Mouse (Mus musculus): Measurements from ENCODE around the gene 2310033P09Rik. TPM values are rescaled to one million over a fixed set of nuclear protein-coding genes. Genes with fewer than 3 reads are reported as not detected.

The 2310033P09Rik gene
- polyA plus RNA-seq, 1 experiment from 2014 or later = 25.2 TPM

GRCm38 (mm10) chr11:59169807-59170206 is 38.3 kb upstream of the 2310033P09Rik start:
- H3K27ac ChIP-seq (ENCODE audit: low read length) = no peak overlapping the region
- H3K36me3 ChIP-seq (ENCODE audit: control insufficient read depth, insufficient read depth, low read length) = no peaks in the 10 kb centered on the region
- H3K4me3 ChIP-seq (ENCODE audit: low read depth, low read length) = no peak overlapping the region
- no peak overlapping the region for H3K9ac ChIP-seq (ENCODE audit: low read depth, low read length)
- WGBS = 74% methylated on average over 3 of the region's 3 CpGs
- no peaks in the 10 kb centered on the region for H3K4me1 ChIP-seq (ENCODE audit: control insufficient read depth, insufficient read depth, low read length)
- H3K9me3 ChIP-seq (replicated peaks; ENCODE audit: control insufficient read depth, low read length, poor library complexity, severe bottlenecking) = no peaks in the 10 kb centered on the region
- no peak for ATAC-seq
- H3K4me2 ChIP-seq (ENCODE audit: low read length) = no peak overlapping the region
- peaks cover 6% of the 10 kb centered on the region for H3K27me3 ChIP-seq (ENCODE audit: control insufficient read depth, insufficient read depth, low read depth, low read length)

- H3K9ac ChIP-seq (ENCODE audit: low read depth, low read length) = no peak overlapping the region
- H3K27me3 ChIP-seq (ENCODE audit: control insufficient read depth, insufficient read depth, low read depth, low read length) = peaks cover 12% of the 10 kb centered on the region
- ATAC-seq = no peak
- WGBS = 60% methylated on average over 4 of the region's 4 CpGs
- H3K27ac ChIP-seq (ENCODE audit: low read length) = no peak overlapping the region
- H3K36me3 ChIP-seq (ENCODE audit: control insufficient read depth, insufficient read depth, low read length) = no peaks in the 10 kb centered on the region
- no peak overlapping the region for H3K4me2 ChIP-seq (ENCODE audit: low read length)
- H3K4me1 ChIP-seq (ENCODE audit: control insufficient read depth, insufficient read depth, low read length) = no peaks in the 10 kb centered on the region
- no peak overlapping the region for H3K4me3 ChIP-seq (ENCODE audit: low read depth, low read length)
- no peaks in the 10 kb centered on the region for H3K9me3 ChIP-seq (replicated peaks; ENCODE audit: control insufficient read depth, low read length, poor library complexity, severe bottlenecking)
Observed at GRCm38 (mm10) chr11:59170549-59170948, 37.6 kb upstream of the 2310033P09Rik start.

- Histone ChIP-seq H3K36me3 (ENCODE audit: control insufficient read depth, insufficient read depth, low read length) (no peaks in the 10 kb centered on the region), H3K4me1 (ENCODE audit: control insufficient read depth, insufficient read depth, low read length) (no peaks in the 10 kb centered on the region), H3K4me3 (ENCODE audit: low read depth, low read length) (no peak overlapping the region), H3K4me2 (ENCODE audit: low read length) (no peak overlapping the region), H3K27ac (ENCODE audit: low read length) (no peak overlapping the region), H3K9me3 (replicated peaks; ENCODE audit: control insufficient read depth, low read length, poor library complexity, severe bottlenecking) (no peaks in the 10 kb centered on the region), H3K9ac (ENCODE audit: low read depth, low read length) (no peak overlapping the region), H3K27me3 (ENCODE audit: control insufficient read depth, insufficient read depth, low read depth, low read length) (peaks cover 46% of the 10 kb centered on the region)
- 42% methylated on average over 6 of the region's 6 CpGs for WGBS
- ATAC-seq = no peak
Observed at GRCm38 (mm10) chr11:59174189-59174838, 33.8 kb upstream of the 2310033P09Rik start.

GRCm38 (mm10) chr11:59176475-59176874 is 31.6 kb upstream of the 2310033P09Rik start:
- H3K27me3 ChIP-seq (ENCODE audit: control insufficient read depth, insufficient read depth, low read depth, low read length) = peaks cover 46% of the 10 kb centered on the region
- ATAC-seq = no peak
- H3K4me2 ChIP-seq (ENCODE audit: low read length) = no peak overlapping the region

GRCm38 (mm10) chr11:59176921-59177320 is 31.2 kb upstream of the 2310033P09Rik start:
- no peak overlapping the region for H3K27ac ChIP-seq (ENCODE audit: low read length)
- H3K4me2 ChIP-seq (ENCODE audit: low read length) = no peak overlapping the region
- ATAC-seq = no peak
- no peak overlapping the region for H3K9ac ChIP-seq (ENCODE audit: low read depth, low read length)
- no peaks in the 10 kb centered on the region for H3K9me3 ChIP-seq (replicated peaks; ENCODE audit: control insufficient read depth, low read length, poor library complexity, severe bottlenecking)
- H3K4me3 ChIP-seq (ENCODE audit: low read depth, low read length) = no peak overlapping the region
- 7% methylated on average over 31 of the region's 34 CpGs for WGBS
- H3K27me3 ChIP-seq (ENCODE audit: control insufficient read depth, insufficient read depth, low read depth, low read length) = peaks cover 46% of the 10 kb centered on the region
- no peaks in the 10 kb centered on the region for H3K36me3 ChIP-seq (ENCODE audit: control insufficient read depth, insufficient read depth, low read length)
- no peaks in the 10 kb centered on the region for H3K4me1 ChIP-seq (ENCODE audit: control insufficient read depth, insufficient read depth, low read length)

More at GRCm38 (mm10) chr11:59176475-59176874, 31.6 kb upstream of the 2310033P09Rik start:
- no peak overlapping the region for H3K4me3 ChIP-seq (ENCODE audit: low read depth, low read length)
- no peaks in the 10 kb centered on the region for H3K4me1 ChIP-seq (ENCODE audit: control insufficient read depth, insufficient read depth, low read length)
- 2% methylated on average over 45 of the region's 48 CpGs for WGBS
- no peak overlapping the region for H3K9ac ChIP-seq (ENCODE audit: low read depth, low read length)
- no peak overlapping the region for H3K27ac ChIP-seq (ENCODE audit: low read length)
- no peaks in the 10 kb centered on the region for H3K9me3 ChIP-seq (replicated peaks; ENCODE audit: control insufficient read depth, low read length, poor library complexity, severe bottlenecking)
- H3K36me3 ChIP-seq (ENCODE audit: control insufficient read depth, insufficient read depth, low read length) = no peaks in the 10 kb centered on the region

GRCm38 (mm10) chr11:59182864-59183331 is 25.2 kb upstream of the 2310033P09Rik start, which contains the start of gene Gjc2:
Gene Gjc2 (minus strand): TSS chr11:59183213.
- no peak within 1 kb of the TSS for H3K4me2 ChIP-seq (ENCODE audit: low read length)
- no peak within 1 kb of the TSS for H3K4me3 ChIP-seq (ENCODE audit: low read depth, low read length)
- H3K4me1 ChIP-seq (ENCODE audit: control insufficient read depth, insufficient read depth, low read length) = no peaks in the 10 kb centered on the region
- peaks cover 10% of the 10 kb centered on the region for H3K27me3 ChIP-seq (ENCODE audit: control insufficient read depth, insufficient read depth, low read depth, low read length)
- ATAC-seq = no peak
- peaks cover 21% of the 10 kb centered on the region for H3K36me3 ChIP-seq (ENCODE audit: control insufficient read depth, insufficient read depth, low read length)
- no peak within 1 kb of the TSS for H3K27ac ChIP-seq (ENCODE audit: low read length)
- H3K9me3 ChIP-seq (replicated peaks; ENCODE audit: control insufficient read depth, low read length, poor library complexity, severe bottlenecking) = no peaks in the 10 kb centered on the region
- WGBS = 35% methylated on average over 3 of the region's 3 CpGs
- H3K9ac ChIP-seq (ENCODE audit: low read depth, low read length) = no peak within 1 kb of the TSS

GRCm38 (mm10) chr11:59183821-59184220 is 24.3 kb upstream of the 2310033P09Rik start:
- no peak overlapping the region for H3K4me3 ChIP-seq (ENCODE audit: low read depth, low read length)
- H3K9ac ChIP-seq (ENCODE audit: low read depth, low read length) = no peak overlapping the region
- no peaks in the 10 kb centered on the region for H3K9me3 ChIP-seq (replicated peaks; ENCODE audit: control insufficient read depth, low read length, poor library complexity, severe bottlenecking)
- no peak overlapping the region for H3K4me2 ChIP-seq (ENCODE audit: low read length)
- peaks cover 21% of the 10 kb centered on the region for H3K36me3 ChIP-seq (ENCODE audit: control insufficient read depth, insufficient read depth, low read length)
- no peaks in the 10 kb centered on the region for H3K4me1 ChIP-seq (ENCODE audit: control insufficient read depth, insufficient read depth, low read length)
- H3K27me3 ChIP-seq (ENCODE audit: control insufficient read depth, insufficient read depth, low read depth, low read length) = peaks cover 1% of the 10 kb centered on the region; the same call in 1 of the 2 replicates
- WGBS = 35% methylated on average over 3 of the region's 3 CpGs
- no peak overlapping the region for H3K27ac ChIP-seq (ENCODE audit: low read length)
- no peak for ATAC-seq

- Histone ChIP-seq H3K4me3 (ENCODE audit: low read depth, low read length) (no peak overlapping the region), H3K9ac (ENCODE audit: low read depth, low read length) (no peak overlapping the region), H3K9me3 (replicated peaks; ENCODE audit: control insufficient read depth, low read length, poor library complexity, severe bottlenecking) (no peaks in the 10 kb centered on the region), H3K4me1 (ENCODE audit: control insufficient read depth, insufficient read depth, low read length) (peaks cover 10% of the 10 kb centered on the region), H3K4me2 (ENCODE audit: low read length) (no peak overlapping the region), H3K27ac (ENCODE audit: low read length) (no peak overlapping the region), H3K27me3 (ENCODE audit: control insufficient read depth, insufficient read depth, low read depth, low read length) (no peaks in the 10 kb centered on the region), H3K36me3 (ENCODE audit: control insufficient read depth, insufficient read depth, low read length) (peaks cover 21% of the 10 kb centered on the region)
- ATAC-seq = no peak
- 80% methylated on average over 5 of the region's 5 CpGs for WGBS
Observed at GRCm38 (mm10) chr11:59185490-59185889, 22.6 kb upstream of the 2310033P09Rik start.

- no peaks in the 10 kb centered on the region for H3K9me3 ChIP-seq (replicated peaks; ENCODE audit: control insufficient read depth, low read length, poor library complexity, severe bottlenecking)
- no peak overlapping the region for H3K27ac ChIP-seq (ENCODE audit: low read length)
- H3K27me3 ChIP-seq (ENCODE audit: control insufficient read depth, insufficient read depth, low read depth, low read length) = no peaks in the 10 kb centered on the region
- H3K4me2 ChIP-seq (ENCODE audit: low read length) = no peak overlapping the region
- 88% methylated on average over 6 of the region's 6 CpGs for WGBS
- H3K4me3 ChIP-seq (ENCODE audit: low read depth, low read length) = no peak overlapping the region
- peaks cover 12% of the 10 kb centered on the region for H3K4me1 ChIP-seq (ENCODE audit: control insufficient read depth, insufficient read depth, low read length)
- no peak overlapping the region for H3K9ac ChIP-seq (ENCODE audit: low read depth, low read length)
- H3K36me3 ChIP-seq (ENCODE audit: control insufficient read depth, insufficient read depth, low read length) = peaks cover 19% of the 10 kb centered on the region
- ATAC-seq = no peak
Observed at GRCm38 (mm10) chr11:59187706-59188105, 20.4 kb upstream of the 2310033P09Rik start.
